Mouse (Mus musculus) thymus, postnatal 0 days (tissue): ENCODE measurements around the gene Rptor. TPM values are rescaled to one million over a fixed set of nuclear protein-coding genes. Genes with fewer than 3 reads are reported as not detected.
A peak's percentile ranks its signal among the peaks of the same experiment; 100 is the strongest.

Experiments used
- DNase-seq: peaks from one replicate; pipeline ENCODE4 v3.0.0-alpha.2; 2015; ENCODE audit warnings: low spot score
- polyA plus RNA-seq: library from polyadenylated mRNA; unstranded; fragments of >200 nt; fragmentation: Nextera tagmentation; extraction: Ambion mirVana; gene quantifications from 2 replicates; pipeline ENCODE4 v1.2.1, GENCODE M21; 2015

Gene Rptor
- polyA plus RNA-seq, 1 experiment from 2014 or later: 14.0 TPM

DNA sequence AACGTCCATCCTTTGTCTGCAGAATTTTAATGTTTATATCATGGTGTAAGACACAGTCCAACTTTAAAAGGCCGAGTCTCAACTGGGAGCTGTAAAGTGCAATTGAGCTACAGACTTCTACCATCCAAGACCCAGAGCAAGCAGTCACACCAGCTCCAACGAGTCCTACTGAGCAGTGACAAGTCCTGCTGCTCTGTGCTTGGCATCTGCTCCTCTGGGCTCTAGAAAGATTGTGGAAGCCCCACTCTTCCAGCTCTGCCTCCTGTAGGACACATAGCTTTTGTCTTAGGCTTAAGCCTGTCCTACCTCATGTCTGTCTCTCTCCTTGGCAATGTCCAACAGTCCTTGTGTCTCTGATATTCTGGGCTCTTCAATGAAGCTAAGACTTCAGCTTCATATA is 84.6 kb downstream of the Rptor start:
- no peak for DNase-seq

DNA sequence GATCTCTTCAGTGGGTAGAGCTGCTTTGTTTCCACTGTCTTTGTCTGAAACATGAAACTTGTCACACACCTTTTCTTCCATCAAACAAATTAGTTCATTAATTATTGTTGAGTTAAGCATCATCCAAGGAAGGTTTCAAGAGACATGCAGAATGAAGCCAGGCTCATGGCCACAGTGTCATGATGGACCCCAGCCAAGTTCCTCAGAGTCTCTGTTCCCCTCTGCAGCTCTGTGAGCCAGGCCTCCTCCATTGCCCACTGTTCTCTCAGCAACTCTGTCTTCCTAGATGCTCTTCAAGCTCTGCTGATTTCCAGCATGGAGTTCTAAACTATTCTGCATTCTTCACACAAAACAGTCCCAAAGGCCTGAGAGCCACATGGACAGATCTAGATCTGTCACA is 85.3 kb downstream of the Rptor start:
- DNase-seq: no peak

DNA sequence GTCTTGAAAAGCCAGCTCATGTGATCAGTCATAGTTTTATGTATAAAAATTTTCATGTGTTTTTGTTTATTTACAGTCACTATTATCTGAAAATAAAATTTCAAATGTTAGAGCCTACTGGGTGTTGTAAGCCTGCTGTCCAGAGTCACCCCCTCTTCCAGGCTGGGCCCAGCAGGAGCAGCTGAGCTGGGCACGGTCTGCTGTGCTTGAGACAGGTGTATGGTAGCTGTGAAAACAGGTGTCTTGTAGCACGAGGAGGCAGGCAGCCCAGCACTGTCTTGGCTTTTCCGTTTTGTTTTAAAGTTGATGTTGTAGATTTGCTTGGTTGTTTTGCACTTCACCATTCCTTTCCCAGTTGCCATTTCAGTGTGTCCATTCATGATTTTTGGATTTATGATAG is 87.2 kb downstream of the Rptor start:
- DNase-seq: no peak

DNA sequence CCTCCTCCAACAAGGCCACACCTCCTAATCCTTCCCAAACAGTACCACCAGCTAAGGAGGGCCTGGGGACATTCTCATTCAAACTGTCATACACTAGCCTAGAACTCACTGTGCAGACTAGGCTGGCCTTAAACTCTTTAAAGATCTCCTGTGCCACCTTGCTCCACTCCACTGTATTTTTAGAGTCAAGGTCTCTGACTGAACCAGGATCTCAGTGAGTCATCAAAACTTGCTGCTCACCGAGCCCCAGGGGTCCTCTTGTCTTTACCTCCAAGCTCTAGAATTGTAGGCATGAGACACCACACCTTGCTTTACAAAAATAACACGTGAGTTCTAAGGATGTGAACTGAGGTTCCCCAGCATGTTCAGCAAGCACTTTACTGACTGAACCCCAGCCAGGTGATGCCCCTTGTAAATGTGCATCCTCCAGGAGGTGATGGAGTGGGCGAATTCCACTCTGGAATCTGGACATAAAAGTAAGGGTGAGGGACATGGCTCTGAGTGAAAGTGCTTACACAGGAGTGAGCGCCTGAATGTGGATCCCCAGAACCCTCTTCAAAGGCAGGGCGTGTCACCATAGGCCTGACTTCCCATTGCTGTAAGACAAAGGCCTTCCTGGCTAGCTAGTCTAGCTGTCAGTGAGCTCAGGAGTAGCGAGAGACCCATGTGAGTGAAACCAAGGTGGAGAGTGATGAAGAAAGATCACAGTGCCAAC is 89.6 kb downstream of the Rptor start:
- DNase-seq: no peak

GRCm38 (mm10) chr11:119692911-119693261 is 90.2 kb downstream of the Rptor start:
- DNase-seq: no peak

DNA sequence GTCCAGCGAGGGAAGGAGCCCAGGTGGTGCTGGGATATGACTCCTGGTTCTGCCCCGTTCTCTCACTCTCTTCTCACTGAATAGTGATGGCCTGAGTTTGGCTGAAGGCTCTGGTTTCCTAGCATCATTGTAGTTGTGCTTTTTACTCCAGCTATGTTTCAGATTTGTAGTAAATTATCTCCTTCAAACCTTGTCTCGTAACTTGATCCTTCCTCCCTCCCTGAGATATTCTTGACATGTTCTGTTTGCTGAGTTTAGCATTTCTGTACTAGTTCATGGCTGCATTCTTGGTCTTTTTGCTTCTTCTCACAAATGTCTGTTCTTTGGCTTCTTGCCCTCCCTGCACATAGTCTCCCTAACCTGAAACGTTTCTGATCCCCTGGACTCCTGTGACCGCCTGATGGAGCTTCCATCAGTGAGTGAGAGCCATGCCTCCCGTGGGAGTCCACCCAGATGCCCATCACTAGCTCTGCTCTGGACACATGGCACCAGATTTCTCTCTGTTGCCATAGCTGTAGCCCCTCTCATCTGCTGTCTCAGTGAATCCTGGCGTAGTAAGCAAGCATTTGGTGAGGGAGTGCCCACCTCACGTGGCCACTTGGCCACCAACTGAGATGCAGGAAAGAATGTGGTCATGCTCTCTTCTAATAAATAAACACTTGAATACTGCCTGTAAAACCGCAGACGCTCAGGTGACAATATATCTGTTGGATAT is 91.6 kb downstream of the Rptor start:
- DNase-seq: no peak

- DNase-seq: no peak
Measured at GRCm38 (mm10) chr11:119696401-119696800, 93.7 kb downstream of the Rptor start.

DNA sequence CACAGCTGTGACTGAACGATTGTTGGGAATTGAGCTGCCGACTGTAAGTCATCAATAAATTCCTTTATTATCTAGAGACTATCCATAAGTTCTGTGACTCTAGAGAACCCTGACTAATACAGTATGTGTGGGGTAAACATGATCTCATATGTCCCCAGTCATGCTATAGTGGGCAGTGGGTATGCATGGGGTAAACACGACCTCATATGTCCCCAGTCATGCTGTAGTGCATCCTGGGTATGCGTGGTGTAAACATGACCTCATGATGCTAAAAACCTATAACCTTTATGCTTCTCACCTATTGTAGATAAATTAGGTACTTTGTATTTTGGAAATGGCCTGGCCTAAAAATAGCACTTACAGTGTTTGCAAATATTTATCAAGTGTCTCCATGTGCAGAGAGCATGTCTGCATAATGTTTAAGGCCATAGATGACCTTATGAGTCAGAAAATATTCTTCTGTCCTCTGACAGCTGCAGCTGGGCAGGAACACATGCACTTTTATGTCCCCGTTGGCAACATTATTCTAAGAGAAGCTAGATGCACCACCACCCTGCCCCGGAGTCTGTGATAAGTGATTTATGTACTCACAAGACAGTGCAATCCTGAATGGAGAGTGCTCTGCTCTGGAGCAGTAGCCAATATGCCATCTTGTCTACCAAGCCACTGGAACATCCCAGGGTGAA is 102.8 kb downstream of the Rptor start:
- DNase-seq: no peak

DNA sequence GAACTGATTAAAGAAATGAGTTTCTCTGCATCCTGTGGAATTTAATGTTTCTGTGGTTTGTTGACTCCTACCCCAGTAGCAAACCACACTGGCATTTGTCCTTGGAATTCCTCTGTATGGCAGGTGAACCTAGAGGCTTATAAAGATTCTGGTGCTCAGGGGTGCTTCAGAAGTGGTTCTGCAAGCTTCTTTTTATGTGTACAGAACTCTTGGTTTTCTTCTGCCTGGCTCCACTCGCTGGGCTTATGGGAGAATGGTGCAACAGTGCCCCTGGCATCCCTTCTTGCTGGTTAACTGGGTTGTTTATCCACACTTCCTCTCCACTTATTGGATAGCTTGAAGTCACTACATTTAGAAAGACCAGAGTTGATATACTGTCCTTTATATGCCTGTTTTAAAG is 104.6 kb downstream of the Rptor start:
- DNase-seq: no peak

DNA sequence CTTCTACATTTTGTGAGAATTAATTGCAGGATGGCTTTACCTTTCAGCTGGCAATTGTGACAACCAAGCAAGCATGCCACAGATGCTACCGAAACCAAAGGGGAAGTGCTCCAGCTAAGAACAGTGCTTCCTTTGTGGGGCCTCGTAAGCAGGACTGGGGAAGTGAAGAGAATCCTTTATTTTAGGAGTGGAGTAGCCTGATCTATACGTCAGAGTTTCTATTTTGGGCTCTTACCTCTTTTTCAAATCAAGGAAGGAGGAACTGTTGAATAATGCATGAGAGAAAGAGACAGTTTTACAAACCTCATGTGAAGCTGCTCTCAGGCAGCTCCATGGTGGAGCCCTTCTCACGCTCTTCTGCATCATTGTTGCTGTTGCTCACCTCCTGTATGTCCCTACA is 106.5 kb downstream of the Rptor start:
- no peak for DNase-seq

DNA sequence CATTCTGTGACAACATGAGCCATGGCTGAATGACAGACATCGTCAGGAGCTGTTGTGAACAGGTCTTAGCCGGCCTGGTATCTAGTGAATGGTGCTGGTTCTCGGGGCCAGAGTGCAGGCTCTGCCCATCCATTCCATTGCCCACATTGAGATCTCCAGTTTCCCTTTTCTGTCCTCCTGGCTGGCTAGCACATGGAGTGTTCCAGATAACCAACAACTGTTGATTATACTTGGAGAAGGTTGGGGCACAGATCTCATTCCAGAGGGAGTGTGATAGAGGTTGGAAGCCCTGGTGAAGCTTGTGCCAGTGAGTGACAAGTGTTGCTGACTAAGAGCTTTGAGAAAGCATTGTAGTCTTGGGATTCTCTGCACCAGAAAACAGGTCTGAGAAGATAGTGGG is 107.6 kb downstream of the Rptor start:
- no peak for DNase-seq

GRCm38 (mm10) chr11:119710822-119711221 is 108.1 kb downstream of the Rptor start:
- DNase-seq: no peak

- DNase-seq: peak; percentile 29
Measured at GRCm38 (mm10) chr11:119715437-119715836, 112.7 kb downstream of the Rptor start.

GRCm38 (mm10) chr11:119715841-119716596 is 113.3 kb downstream of the Rptor start:
- DNase-seq: no peak

GRCm38 (mm10) chr11:119718115-119718514 is 115.4 kb downstream of the Rptor start:
- DNase-seq: no peak

DNA sequence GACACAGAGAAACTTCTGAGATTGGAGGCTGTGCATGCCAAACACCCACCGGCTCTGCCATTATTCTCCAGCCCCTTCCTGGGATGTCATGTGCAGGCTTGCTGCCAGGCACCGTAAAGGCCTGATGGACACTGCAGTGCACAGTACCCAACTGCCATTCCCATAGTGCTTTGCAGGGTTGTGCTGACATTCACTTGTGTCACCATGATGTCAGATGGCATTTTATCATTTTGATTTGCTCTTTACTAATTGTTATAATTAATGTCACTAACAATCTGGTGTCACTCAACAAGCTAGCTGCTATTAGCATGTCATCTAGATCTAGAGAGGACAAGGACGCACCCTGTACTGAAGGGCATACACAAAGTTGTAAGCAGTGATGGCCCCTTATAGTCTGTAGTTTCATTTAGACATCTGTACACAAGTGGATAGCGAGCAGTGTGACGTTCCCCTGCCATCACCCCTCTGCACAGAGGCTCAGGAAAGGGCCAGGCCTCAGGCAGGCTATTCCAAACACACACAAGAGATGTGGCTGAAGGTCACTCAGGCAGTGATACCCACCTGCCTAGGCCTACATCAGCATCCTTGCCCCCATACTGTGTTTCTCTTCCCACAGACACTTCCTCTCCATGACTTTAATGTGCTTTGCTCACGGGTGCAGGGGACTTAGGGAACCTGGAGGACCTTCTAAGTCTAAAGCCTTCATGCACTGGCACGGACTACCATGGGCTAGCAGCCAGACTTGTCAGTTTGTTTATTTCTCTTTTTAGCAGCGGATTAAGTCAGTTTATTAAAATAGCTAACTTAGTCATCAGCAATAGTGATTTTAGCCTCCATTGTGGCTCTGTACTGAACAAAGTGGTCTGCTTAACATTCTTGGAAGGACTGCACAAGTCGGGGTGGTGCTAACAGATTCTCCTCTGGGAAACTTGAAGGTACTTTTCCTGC is 117.7 kb downstream of the Rptor start:
- DNase-seq: no peak

GRCm38 (mm10) chr11:119724709-119725108 is 122.0 kb downstream of the Rptor start:
- no peak for DNase-seq

- no peak for DNase-seq
Measured at GRCm38 (mm10) chr11:119731382-119731781, 128.7 kb downstream of the Rptor start.

GRCm38 (mm10) chr11:119732362-119732761 is 129.7 kb downstream of the Rptor start:
- DNase-seq: no peak

GRCm38 (mm10) chr11:119732961-119733656 is 130.4 kb downstream of the Rptor start:
- DNase-seq: no peak
